Mouse (Mus musculus): ENCODE results near the gene Crtc3. TPM values are rescaled to one million over a fixed set of nuclear protein-coding genes. Genes with fewer than 3 reads are reported as not detected.

The Crtc3 gene
- total RNA-seq (2023), result 68.7 TPM

DNA sequence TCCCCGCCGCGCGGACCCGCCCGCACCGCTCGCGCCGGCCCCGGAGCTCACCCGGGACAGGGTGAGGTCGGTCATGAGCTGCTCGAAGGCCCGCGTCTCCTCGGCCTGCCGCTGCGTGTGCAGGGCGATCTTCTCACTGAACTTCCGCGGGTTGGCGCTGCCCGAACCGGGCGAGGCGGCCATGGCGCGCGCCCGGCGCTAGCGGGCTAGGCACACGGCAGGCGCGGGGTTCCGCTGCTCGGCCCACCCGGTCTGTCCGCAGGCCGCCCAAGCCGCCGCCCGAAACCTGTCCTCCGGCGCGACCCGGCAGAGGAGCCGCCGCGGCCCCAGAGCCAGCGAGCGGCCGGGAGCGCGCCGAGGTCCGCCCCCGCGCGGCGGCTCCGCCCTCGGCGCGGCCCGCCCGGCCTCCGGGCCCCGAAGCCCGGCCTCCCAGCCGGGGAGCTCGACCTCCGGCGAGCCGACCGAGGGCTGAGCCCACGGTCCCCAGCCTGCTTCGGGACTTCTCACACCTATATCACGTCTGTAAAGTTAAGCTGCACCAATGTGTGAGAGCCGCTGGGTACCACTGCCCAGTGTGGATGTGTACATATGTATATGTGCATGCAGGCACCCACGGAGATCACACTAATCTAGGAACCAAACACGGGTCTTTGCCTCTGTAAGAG, at the start of gene Crtc3:
Crtc3 (minus strand) TSS at position 322 of the 665 bp plus-strand sequence.

Other genes with a start within 250 kb of the Crtc3 start
- 17.4 TPM for gene Blm, start 153.8 kb downstream of the Crtc3 start, total RNA-seq (2023)
- gene Iqgap1, start 137.1 kb upstream of the Crtc3 start, total RNA-seq (2023), result 285 TPM
- 16.5 TPM for gene Zscan2, start 172.0 kb upstream of the Crtc3 start, total RNA-seq (2023)
- gene Wdr73, start 212.4 kb upstream of the Crtc3 start, total RNA-seq (2023), result 14.4 TPM
- gene Nmb, start 216.2 kb upstream of the Crtc3 start, total RNA-seq (2023), result 28.9 TPM